In the genomic region with DNA sequence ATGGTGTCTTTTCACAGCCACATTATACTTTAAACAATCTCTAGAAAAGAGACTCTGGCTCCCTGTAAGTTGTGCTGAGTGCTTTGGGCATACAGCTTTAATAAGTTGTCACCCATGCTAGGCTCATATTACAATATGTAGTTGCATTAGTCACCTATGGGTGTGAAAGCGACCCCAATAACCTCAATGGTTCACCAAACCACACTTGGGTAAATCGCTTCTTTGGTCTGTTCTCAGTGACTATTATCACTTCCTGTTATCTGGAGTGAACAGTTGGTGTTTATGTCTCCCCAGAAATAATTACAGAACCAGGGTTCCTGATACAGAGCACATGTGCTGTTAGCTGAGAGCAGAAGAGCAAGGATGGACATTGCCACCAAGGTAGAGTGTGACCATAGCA, we compare ENCODE assay signal across 4 mouse cellular contexts. TPM values are rescaled to one million over a fixed set of nuclear protein-coding genes. Genes with fewer than 3 reads are reported as not detected.
"Had no signal": no experiment of that assay in that cellular context is flagged by ENCODE, and none has a peak within 500 bp of the region (broad histone marks: within the 10 kb centered on the region; RNA-seq: fewer than 3 reads in every experiment).

No protein-coding gene starts in this region.

RNA-seq across cellular contexts. Expression of a gene that starts 15.4 kb away (rescaled TPM):
- total RNA-seq: left cerebral cortex, adult 18-20 months; left cerebral cortex, adult 8-10 months; left cerebral cortex, postnatal 25 days had no signal

RNA-seq across cellular contexts. Expression of a gene that starts 41.7 kb away (rescaled TPM):
- total RNA-seq: liver, adult 2 months had no signal
